Mouse (Mus musculus): ENCODE data around the gene Plpp4.

The Plpp4 gene

GRCm38 (mm10) chr7:129256621-129257373 lies at the start of gene Plpp4:
Gene Plpp4, plus strand, starts transcription at chr7:129257031.
- no peak for DNase-seq (ENCODE audit: low read depth)

- no peak for DNase-seq (ENCODE audit: low read depth)
Observed at GRCm38 (mm10) chr7:129215926-129216543, 40.8 kb upstream of the Plpp4 start.

- DNase-seq (ENCODE audit: low read depth), result no peak
Observed at GRCm38 (mm10) chr7:129216547-129217195, 40.2 kb upstream of the Plpp4 start.

GRCm38 (mm10) chr7:129220948-129221347 lies 35.9 kb upstream of the Plpp4 start:
- no peak for DNase-seq (ENCODE audit: low read depth)

- no peak for DNase-seq (ENCODE audit: low read depth)
Observed at GRCm38 (mm10) chr7:129221649-129222048, 35.2 kb upstream of the Plpp4 start.

GRCm38 (mm10) chr7:129235410-129235809 lies 21.4 kb upstream of the Plpp4 start:
- DNase-seq (ENCODE audit: low read depth), result no peak

GRCm38 (mm10) chr7:129235995-129236394 lies 20.8 kb upstream of the Plpp4 start:
- no peak for DNase-seq (ENCODE audit: low read depth)

GRCm38 (mm10) chr7:129250981-129251380 lies 5.8 kb upstream of the Plpp4 start:
- DNase-seq (ENCODE audit: low read depth), result no peak

- DNase-seq (ENCODE audit: low read depth), result no peak
Observed at GRCm38 (mm10) chr7:129253406-129253805, 3.4 kb upstream of the Plpp4 start.

GRCm38 (mm10) chr7:129254126-129254525 lies 2.7 kb upstream of the Plpp4 start:
- no peak for DNase-seq (ENCODE audit: low read depth)

- DNase-seq (ENCODE audit: low read depth), result no peak
Observed at GRCm38 (mm10) chr7:129255406-129255805, 1.4 kb upstream of the Plpp4 start.

GRCm38 (mm10) chr7:129257374-129258018 lies 665 bp downstream of the Plpp4 start:
- DNase-seq (ENCODE audit: low read depth), result no peak

GRCm38 (mm10) chr7:129258331-129258730 lies 1.5 kb downstream of the Plpp4 start:
- DNase-seq (ENCODE audit: low read depth), result no peak

GRCm38 (mm10) chr7:129259195-129259594 lies 2.4 kb downstream of the Plpp4 start:
- DNase-seq (ENCODE audit: low read depth), result no peak

GRCm38 (mm10) chr7:129273867-129274266 lies 17.0 kb downstream of the Plpp4 start:
- DNase-seq (ENCODE audit: low read depth), result no peak

- DNase-seq (ENCODE audit: low read depth), result no peak
Observed at GRCm38 (mm10) chr7:129274726-129275125, 17.9 kb downstream of the Plpp4 start.

- no peak for DNase-seq (ENCODE audit: low read depth)
Observed at GRCm38 (mm10) chr7:129277751-129278150, 20.9 kb downstream of the Plpp4 start.

GRCm38 (mm10) chr7:129278801-129279200 lies 22.0 kb downstream of the Plpp4 start:
- DNase-seq (ENCODE audit: low read depth), result no peak

GRCm38 (mm10) chr7:129279261-129279660 lies 22.4 kb downstream of the Plpp4 start:
- DNase-seq (ENCODE audit: low read depth), result no peak

GRCm38 (mm10) chr7:129281966-129282365 lies 25.1 kb downstream of the Plpp4 start:
- DNase-seq (ENCODE audit: low read depth), result no peak

GRCm38 (mm10) chr7:129285186-129285868 lies 28.5 kb downstream of the Plpp4 start:
- DNase-seq (ENCODE audit: low read depth), result no peak

- no peak for DNase-seq (ENCODE audit: low read depth)
Observed at GRCm38 (mm10) chr7:129293211-129293610, 36.4 kb downstream of the Plpp4 start.
